Mouse (Mus musculus) G1E (cell line): ENCODE data around the gene Samd14. TPM values are rescaled to one million over a fixed set of nuclear protein-coding genes. Genes with fewer than 3 reads are reported as not detected.

ENCODE experiments used
- ATAC-seq: 2 replicates; pipeline ENCODE4 v1.8.0; 2016; ENCODE audit warnings: mild to moderate bottlenecking; ENCODE audit not compliant: insufficient number of reproducible peaks, poor library complexity, low FRiP score, severe bottlenecking; ENCODE audit errors: extremely low read depth
- DNase-seq: peaks from one replicate; pipeline ENCODE4 v3.0.0; 2012; ENCODE audit warnings: low spot score
- H3K27me3 ChIP-seq: 2 replicates; pipeline ENCODE4 v1.6.1; 2012; ENCODE audit warnings: mild to moderate bottlenecking, low read length, inconsistent platforms; ENCODE audit not compliant: insufficient read depth
- H3K36me3 ChIP-seq: replicated peaks from 2 replicates; pipeline ENCODE3; 2012; ENCODE audit warnings: mild to moderate bottlenecking, inconsistent platforms
- H3K4me1 ChIP-seq: 2 replicates; pipeline ENCODE4 v1.6.1; 2012; ENCODE audit warnings: low read depth, low read length, inconsistent platforms, mixed read lengths; ENCODE audit not compliant: insufficient read depth
- H3K4me3 ChIP-seq: 2 replicates; pipeline ENCODE4 v1.5.1; 2012; ENCODE audit warnings: low read depth, mild to moderate bottlenecking, inconsistent platforms, low read length, moderate library complexity, mixed read lengths
- H3K9me3 ChIP-seq: replicated peaks from 2 replicates; pipeline ENCODE4 v1.6.1; 2012; ENCODE audit warnings: inconsistent platforms
- CTCF ChIP-seq: IDR thresholded peaks from 2 replicates; pipeline ENCODE4 v1.5.1; 2012; ENCODE audit warnings: low read depth, low read length, inconsistent platforms, mixed read lengths
- GATA1 ChIP-seq: IDR thresholded peaks from 2 replicates; pipeline ENCODE4 v1.6.1; 2012; ENCODE audit warnings: borderline replicate concordance, low read length, inconsistent platforms, mixed read lengths
- GATA2 ChIP-seq: IDR thresholded peaks from 2 replicates; pipeline ENCODE4 v1.6.1; 2012; ENCODE audit warnings: low read depth, low read length, inconsistent platforms, borderline replicate concordance
- POLR2AphosphoS5 ChIP-seq: IDR thresholded peaks from 2 replicates; pipeline ENCODE4 v1.6.1; 2012; ENCODE audit warnings: low read depth, low read length, inconsistent platforms; ENCODE audit not compliant: insufficient replicate concordance
- TAL1 ChIP-seq: conservative IDR thresholded peaks from 2 replicates; pipeline ENCODE4 v1.6.1; 2012; ENCODE audit warnings: low read depth, low read length, inconsistent platforms, mixed read lengths
- polyA plus RNA-seq: library from polyadenylated mRNA; stranded (reverse); fragments of >175 nt; gene quantifications from 2 replicates; pipeline ENCODE4 v1.2.3, GENCODE M21; 2012
- total RNA-seq, 2 experiments: library from RNA; stranded (forward) in 1 of 2; stranded (reverse) in 1 of 2; fragments of 200-1000 nt in 1 of 2; fragments of >200 nt in 1 of 2; fragmentation: Nextera tagmentation in 1 of 2; gene quantifications; 2 replicates each; pipeline ENCODE4 v1.2.3; 2014 to 2017

Gene Samd14
- total and polyA plus RNA-seq, 3 experiments: 26.1 to 356 (median 84.9) TPM

GRCm38 (mm10) chr11:94997596-94997995 is 12.1 kb upstream of the Samd14 start:
- TF ChIP-seq POLR2AphosphoS5: no peak
- peak; percentile 58 for TF ChIP-seq TAL1
- no peaks in the 10 kb centered on the region for H3K9me3 ChIP-seq
- ATAC-seq: peak; percentile 82
- H3K27me3 ChIP-seq: no peaks in the 10 kb centered on the region
- H3K36me3 ChIP-seq: peaks cover 100% of the 10 kb centered on the region
- peak overlapping the region; percentile 70 for H3K4me3 ChIP-seq
- peaks cover 99% of the 10 kb centered on the region for H3K4me1 ChIP-seq
- DNase-seq: peak; percentile 87

GRCm38 (mm10) chr11:94998041-94998531 is 11.6 kb upstream of the Samd14 start:
- peaks cover 100% of the 10 kb centered on the region for H3K36me3 ChIP-seq
- H3K27me3 ChIP-seq: no peaks in the 10 kb centered on the region
- peaks cover 99% of the 10 kb centered on the region for H3K4me1 ChIP-seq
- H3K4me3 ChIP-seq: peak overlapping the region; percentile 70
- H3K9me3 ChIP-seq: no peaks in the 10 kb centered on the region
- DNase-seq (peak; percentile 66), ATAC-seq (no peak)
- TF ChIP-seq GATA1 (no peak), TAL1 (no peak), GATA2 (no peak), CTCF (no peak), POLR2AphosphoS5 (no peak)

GRCm38 (mm10) chr11:95000128-95000527 is 9.6 kb upstream of the Samd14 start:
- TF ChIP-seq TAL1 (no peak), GATA2 (no peak), POLR2AphosphoS5 (no peak), GATA1 (no peak), CTCF (no peak)
- DNase-seq (no peak), ATAC-seq (no peak)
- no peaks in the 10 kb centered on the region for H3K9me3 ChIP-seq
- H3K27me3 ChIP-seq: no peaks in the 10 kb centered on the region
- peaks cover 99% of the 10 kb centered on the region for H3K4me1 ChIP-seq
- peaks cover 100% of the 10 kb centered on the region for H3K36me3 ChIP-seq
- H3K4me3 ChIP-seq: peak overlapping the region; percentile 60; the same call in 1 of the 2 replicates

- no peaks in the 10 kb centered on the region for H3K27me3 ChIP-seq
- H3K9me3 ChIP-seq: no peaks in the 10 kb centered on the region
- TF ChIP-seq GATA2: no peak
- TF ChIP-seq TAL1: no peak
- TF ChIP-seq CTCF: no peak
- no peak for TF ChIP-seq GATA1
- TF ChIP-seq POLR2AphosphoS5: no peak
- H3K4me3 ChIP-seq: peak overlapping the region; percentile 60; the same call in 1 of the 2 replicates
- H3K36me3 ChIP-seq: peaks cover 100% of the 10 kb centered on the region
- ATAC-seq (peak; percentile 11; the same call in 1 of the 2 replicates), DNase-seq (peak; percentile 50)
- peaks cover 99% of the 10 kb centered on the region for H3K4me1 ChIP-seq
These were observed 9.1 kb upstream of the Samd14 start for GRCm38 (mm10) chr11:95000548-95000947.

- H3K27me3 ChIP-seq: no peaks in the 10 kb centered on the region
- peak; percentile 71 for DNase-seq
- peaks cover 100% of the 10 kb centered on the region for H3K36me3 ChIP-seq
- TF ChIP-seq POLR2AphosphoS5 (no peak), CTCF (peak; percentile 92)
- ATAC-seq: no peak
- peak overlapping the region; percentile 60; the same call in 1 of the 2 replicates for H3K4me3 ChIP-seq
- H3K4me1 ChIP-seq: peaks cover 99% of the 10 kb centered on the region
- no peaks in the 10 kb centered on the region for H3K9me3 ChIP-seq
These were observed 8.6 kb upstream of the Samd14 start for GRCm38 (mm10) chr11:95001058-95001457.

- H3K4me1 ChIP-seq: peaks cover 99% of the 10 kb centered on the region
These were observed 7.9 kb upstream of the Samd14 start for GRCm38 (mm10) chr11:95001584-95002347.

DNA sequence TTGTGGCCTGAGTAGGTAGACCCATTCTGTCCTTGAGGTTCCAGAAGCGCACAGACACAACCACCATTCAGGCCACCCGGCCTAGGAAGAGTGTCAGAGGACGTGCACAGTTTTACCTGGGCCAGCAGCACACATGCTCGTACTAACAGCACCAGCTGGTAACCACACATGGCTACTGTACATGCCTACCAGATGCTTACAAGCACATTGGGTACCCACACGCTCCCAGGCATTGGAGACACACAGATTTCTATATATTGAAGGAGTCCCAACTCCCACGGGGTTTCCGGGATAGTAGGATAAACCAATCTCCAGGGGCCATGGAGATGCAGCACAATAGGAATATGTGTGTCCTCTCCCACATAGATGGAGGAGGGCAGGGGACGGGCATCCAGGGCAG is 7.0 kb upstream of the Samd14 start:
- TF ChIP-seq POLR2AphosphoS5: no peak
- no peak for TF ChIP-seq CTCF
- TF ChIP-seq GATA1: no peak
- no peak for TF ChIP-seq TAL1
- TF ChIP-seq GATA2: no peak
- no peak for DNase-seq
- Histone ChIP-seq H3K4me3 (no peak overlapping the region), H3K4me1 (peaks cover 99% of the 10 kb centered on the region), H3K9me3 (no peaks in the 10 kb centered on the region), H3K27me3 (no peaks in the 10 kb centered on the region), H3K36me3 (peaks cover 89% of the 10 kb centered on the region)
- ATAC-seq: no peak

More at GRCm38 (mm10) chr11:95001584-95002347, 7.9 kb upstream of the Samd14 start:
- H3K9me3 ChIP-seq: no peaks in the 10 kb centered on the region
- no peak for ATAC-seq
- peaks cover 96% of the 10 kb centered on the region for H3K36me3 ChIP-seq
- H3K27me3 ChIP-seq: no peaks in the 10 kb centered on the region
- 0 out of 2 replicates have a peak overlapping the region, but pooled peaks have one; percentile 9 for H3K4me3 ChIP-seq
- TF ChIP-seq GATA2: no peak
- DNase-seq: no peak
